Mouse (Mus musculus): Measurements from ENCODE around the gene Agfg1. TPM values are rescaled to one million over a fixed set of nuclear protein-coding genes. Genes with fewer than 3 reads are reported as not detected.
"Not testable (repeated sequence)": the region's sequence is repeated elsewhere in the genome, so short reads cannot be mapped to it uniquely, and the experiment has no call there.

Agfg1 gene
- polyA plus RNA-seq, 1 experiment from 2014 or later = 25.2 TPM

- 98% methylated on average over 4 of the region's 4 CpGs for WGBS
- ATAC-seq (replicated peaks) = peak; percentile 41; the same call in 1 of the 2 replicates
- no peaks in the 10 kb centered on the region for H3K9me3 ChIP-seq
- H3K4me2 ChIP-seq = no peak overlapping the region
- H3K27ac ChIP-seq = no peak overlapping the region
- 0 out of 2 replicates have a peak, but pooled peaks cover 4% of the 10 kb centered on the region for H3K36me3 ChIP-seq (replicated peaks)
- H3K9ac ChIP-seq = no peak overlapping the region
- H3K27me3 ChIP-seq (replicated peaks) = no peaks in the 10 kb centered on the region
- no peaks in the 10 kb centered on the region for H3K4me1 ChIP-seq
- H3K4me3 ChIP-seq = no peak overlapping the region
Observed at GRCm38 (mm10) chr1:82860391-82860790, 21.1 kb downstream of the Agfg1 start.

- no peak overlapping the region for H3K4me3 ChIP-seq
- H3K4me1 ChIP-seq = peaks cover 4% of the 10 kb centered on the region; the same call in 1 of the 2 replicates
- H3K9ac ChIP-seq = no peak overlapping the region
- no peak for ATAC-seq (replicated peaks)
- H3K4me2 ChIP-seq = no peak overlapping the region
- H3K9me3 ChIP-seq = no peaks in the 10 kb centered on the region
- WGBS = 82% methylated on average over 3 of the region's 3 CpGs
- no peaks in the 10 kb centered on the region for H3K27me3 ChIP-seq (replicated peaks)
- H3K27ac ChIP-seq = no peak overlapping the region
- H3K36me3 ChIP-seq (replicated peaks) = peaks cover 3% of the 10 kb centered on the region; the same call in 1 of the 2 replicates
Observed at GRCm38 (mm10) chr1:82870202-82870601, 30.9 kb downstream of the Agfg1 start.

GRCm38 (mm10) chr1:82879172-82879571 lies 39.9 kb downstream of the Agfg1 start:
- Histone ChIP-seq H3K4me3 (no peak overlapping the region), H3K9me3 (no peaks in the 10 kb centered on the region), H3K36me3 (replicated peaks) (peaks cover 9% of the 10 kb centered on the region; the same call in 1 of the 2 replicates), H3K27ac (no peak overlapping the region), H3K4me1 (no peaks in the 10 kb centered on the region), H3K4me2 (no peak overlapping the region), H3K27me3 (replicated peaks) (no peaks in the 10 kb centered on the region), H3K9ac (no peak overlapping the region)
- WGBS = 76% methylated on average over 2 of the region's 2 CpGs
- ATAC-seq (replicated peaks) = no peak

GRCm38 (mm10) chr1:82880196-82880595 lies 40.9 kb downstream of the Agfg1 start:
- 81% methylated on average over 8 of the region's 8 CpGs for WGBS
- Histone ChIP-seq H3K4me3 (no peak overlapping the region), H3K9ac (no peak overlapping the region), H3K9me3 (no peaks in the 10 kb centered on the region), H3K27me3 (replicated peaks) (no peaks in the 10 kb centered on the region), H3K4me2 (no peak overlapping the region), H3K36me3 (replicated peaks) (peaks cover 12% of the 10 kb centered on the region; the same call in 1 of the 2 replicates), H3K27ac (no peak overlapping the region), H3K4me1 (no peaks in the 10 kb centered on the region)
- ATAC-seq (replicated peaks) = no peak

GRCm38 (mm10) chr1:82893269-82893668 lies 54.0 kb downstream of the Agfg1 start:
- Histone ChIP-seq H3K9ac (no peak overlapping the region), H3K4me1 (no peaks in the 10 kb centered on the region), H3K9me3 (no peaks in the 10 kb centered on the region), H3K27me3 (replicated peaks) (no peaks in the 10 kb centered on the region), H3K27ac (no peak overlapping the region), H3K4me2 (no peak overlapping the region), H3K36me3 (replicated peaks) (peaks cover 16% of the 10 kb centered on the region), H3K4me3 (no peak overlapping the region)
- 97% methylated on average over 7 of the region's 7 CpGs for WGBS
- no peak for ATAC-seq (replicated peaks)

GRCm38 (mm10) chr1:82900567-82900966 lies 61.3 kb downstream of the Agfg1 start:
- no peaks in the 10 kb centered on the region for H3K4me1 ChIP-seq
- H3K4me3 ChIP-seq = no peak overlapping the region
- H3K9ac ChIP-seq = no peak overlapping the region
- H3K36me3 ChIP-seq (replicated peaks) = peaks cover 9% of the 10 kb centered on the region; the same call in 1 of the 2 replicates
- H3K27me3 ChIP-seq (replicated peaks) = no peaks in the 10 kb centered on the region
- no peak overlapping the region for H3K4me2 ChIP-seq
- H3K9me3 ChIP-seq = no peaks in the 10 kb centered on the region
- 97% methylated on average over 1 of the region's 1 CpGs for WGBS
- H3K27ac ChIP-seq = no peak overlapping the region
- no peak for ATAC-seq (replicated peaks)

GRCm38 (mm10) chr1:82901201-82901600 lies 61.9 kb downstream of the Agfg1 start:
- H3K9ac ChIP-seq = no peak overlapping the region
- no peaks in the 10 kb centered on the region for H3K4me1 ChIP-seq
- H3K27me3 ChIP-seq (replicated peaks) = no peaks in the 10 kb centered on the region
- no peak overlapping the region for H3K4me3 ChIP-seq
- no peak overlapping the region for H3K27ac ChIP-seq
- no peaks in the 10 kb centered on the region for H3K9me3 ChIP-seq
- H3K36me3 ChIP-seq (replicated peaks) = peaks cover 9% of the 10 kb centered on the region; the same call in 1 of the 2 replicates
- H3K4me2 ChIP-seq = no peak overlapping the region
- no peak for ATAC-seq (replicated peaks)
- WGBS = 96% methylated on average over 3 of the region's 3 CpGs

GRCm38 (mm10) chr1:82905886-82906285 lies 66.6 kb downstream of the Agfg1 start:
- Histone ChIP-seq H3K9ac (no peak overlapping the region), H3K4me1 (no peaks in the 10 kb centered on the region), H3K27ac (no peak overlapping the region), H3K27me3 (replicated peaks) (no peaks in the 10 kb centered on the region), H3K4me2 (no peak overlapping the region), H3K36me3 (replicated peaks) (peaks cover 7% of the 10 kb centered on the region; the same call in 1 of the 2 replicates), H3K9me3 (no peaks in the 10 kb centered on the region), H3K4me3 (no peak overlapping the region)
- 32% methylated on average over 3 of the region's 3 CpGs for WGBS
- no peak for ATAC-seq (replicated peaks)

GRCm38 (mm10) chr1:82913025-82913424 lies 73.7 kb downstream of the Agfg1 start, which contains the start of gene A030005L19Rik:
A030005L19Rik (plus strand) TSS chr1:82913325.
- Histone ChIP-seq H3K27ac (no peak within 1 kb of the TSS), H3K9me3 (no peaks in the 10 kb centered on the region), H3K36me3 (replicated peaks) (no peaks in the 10 kb centered on the region), H3K4me1 (no peaks in the 10 kb centered on the region), H3K4me2 (no peak within 1 kb of the TSS), H3K4me3 (no peak within 1 kb of the TSS), H3K9ac (no peak within 1 kb of the TSS), H3K27me3 (replicated peaks) (no peaks in the 10 kb centered on the region)
- no peak for ATAC-seq (replicated peaks)
- WGBS = 94% methylated on average over 3 of the region's 3 CpGs

- H3K27me3 ChIP-seq (replicated peaks); H3K9ac ChIP-seq; H3K4me2 ChIP-seq; H3K36me3 ChIP-seq (replicated peaks); H3K27ac ChIP-seq; H3K4me1 ChIP-seq; ATAC-seq (replicated peaks); H3K4me3 ChIP-seq; H3K9me3 ChIP-seq: not testable (repeated sequence)
- 96% methylated on average over 5 of the region's 5 CpGs for WGBS
Observed at GRCm38 (mm10) chr1:82913434-82913833, 74.2 kb downstream of the Agfg1 start.

- WGBS = 92% methylated on average over 6 of the region's 6 CpGs
- ATAC-seq (replicated peaks) = no peak
- H3K4me1 ChIP-seq = no peaks in the 10 kb centered on the region
Observed at GRCm38 (mm10) chr1:82924650-82925049, 85.4 kb downstream of the Agfg1 start, which contains the start of gene A030014E15Rik. A030014E15Rik (plus strand) TSS chr1:82924917.

GRCm38 (mm10) chr1:82930558-82930957 lies 91.3 kb downstream of the Agfg1 start:
- not testable (repeated sequence) for H3K9ac ChIP-seq; H3K36me3 ChIP-seq (replicated peaks); H3K27ac ChIP-seq; H3K4me2 ChIP-seq; ATAC-seq (replicated peaks); H3K4me3 ChIP-seq; H3K4me1 ChIP-seq; H3K9me3 ChIP-seq; H3K27me3 ChIP-seq (replicated peaks)
- 95% methylated on average over 3 of the region's 3 CpGs for WGBS

More at GRCm38 (mm10) chr1:82924650-82925049, 85.4 kb downstream of the Agfg1 start, which contains the start of gene A030014E15Rik:
- H3K9me3 ChIP-seq = no peaks in the 10 kb centered on the region
- no peaks in the 10 kb centered on the region for H3K36me3 ChIP-seq (replicated peaks)
- no peak within 1 kb of the TSS for H3K9ac ChIP-seq
- H3K27ac ChIP-seq = no peak within 1 kb of the TSS
- H3K4me2 ChIP-seq = no peak within 1 kb of the TSS
- no peak within 1 kb of the TSS for H3K4me3 ChIP-seq
- no peaks in the 10 kb centered on the region for H3K27me3 ChIP-seq (replicated peaks)

GRCm38 (mm10) chr1:82931326-82931725 lies 92.0 kb downstream of the Agfg1 start, which contains the start of gene Gm6217:
Gm6217 (minus strand) TSS chr1:82931399.
- H3K4me1 ChIP-seq; H3K27me3 ChIP-seq (replicated peaks); H3K27ac ChIP-seq; ATAC-seq (replicated peaks); H3K9me3 ChIP-seq; H3K9ac ChIP-seq; H3K4me2 ChIP-seq; H3K4me3 ChIP-seq; H3K36me3 ChIP-seq (replicated peaks): not testable (repeated sequence)
- no CpG with 5 or more reads among the region's 6 CpGs for WGBS
